Mouse (Mus musculus) liver, embryonic 13.5 days (tissue): Measurements from ENCODE around the gene Ccdc117. TPM values are rescaled to one million over a fixed set of nuclear protein-coding genes. Genes with fewer than 3 reads are reported as not detected.
A peak's percentile ranks its signal among the peaks of the same experiment; 100 is the strongest.
"Not testable (repeated sequence)": the region's sequence is repeated elsewhere in the genome, so short reads cannot be mapped to it uniquely, and the experiment has no call there.

Experiments
- ATAC-seq: fragments of 200-750 bp; cut with Nextera tagmentation; 2 replicates; pipeline ENCODE4 v1.8.0; 2017; ENCODE audit warnings: low read depth, mild to moderate bottlenecking, moderate number of reproducible peaks, moderate library complexity
- DNase-seq: peaks from one replicate; pipeline ENCODE4 v3.0.0; 2022
- H3K27ac ChIP-seq: fragments of 300-500 bp; sonication (generic); 2 replicates; pipeline ENCODE4 v1.5.1; 2015; ENCODE audit warnings: moderate library complexity, mild to moderate bottlenecking, inconsistent platforms
- H3K27me3 ChIP-seq: fragments of 300-500 bp; sonication (generic); 2 replicates; pipeline ENCODE4 v1.6.1; 2015; ENCODE audit warnings: mild to moderate bottlenecking, inconsistent platforms
- H3K36me3 ChIP-seq: fragments of 300-500 bp; sonication (generic); 2 replicates; pipeline ENCODE4 v1.6.1; 2015; ENCODE audit warnings: mild to moderate bottlenecking, inconsistent platforms
- H3K4me1 ChIP-seq: fragments of 300-500 bp; sonication (generic); replicated peaks from 2 replicates; pipeline ENCODE4 v1.6.1; 2015; ENCODE audit warnings: inconsistent platforms
- H3K4me2 ChIP-seq: fragments of 300-500 bp; sonication (generic); 2 replicates; pipeline ENCODE4 v1.6.1; 2015; ENCODE audit warnings: inconsistent platforms, mild to moderate bottlenecking, moderate library complexity
- H3K4me3 ChIP-seq: fragments of 300-500 bp; sonication (generic); replicated peaks from 2 replicates; pipeline ENCODE4 v1.5.1; 2015; ENCODE audit warnings: mild to moderate bottlenecking, inconsistent platforms
- H3K9ac ChIP-seq: fragments of 300-500 bp; sonication (generic); 2 replicates; pipeline ENCODE4 v1.6.1; 2015; ENCODE audit warnings: mild to moderate bottlenecking, inconsistent platforms
- H3K9me3 ChIP-seq: fragments of 300-500 bp; sonication (generic); replicated peaks from 2 replicates; pipeline ENCODE4 v1.6.1; 2016; ENCODE audit warnings: inconsistent platforms
- WGBS: fragments of 180-500 bp; shearing (Covaris S2); methylation state at CpG from one replicate; pipeline ENCODE4 v1.1.7; 2015; ENCODE audit not compliant: insufficient replicate concordance; 5-methylcytosine and 5-hydroxymethylcytosine counted together
- polyA plus RNA-seq: library from polyadenylated mRNA; unstranded; fragments of >200 nt; fragmentation: Nextera tagmentation; extraction: Ambion mirVana; gene quantifications from 2 replicates; pipeline ENCODE4 v1.2.1, GENCODE M21; 2015

Ccdc117 gene
- polyA plus RNA-seq, 1 experiment from 2014 or later: 8.6 TPM

GRCm38 (mm10) chr11:5560273-5560672 is 18.3 kb upstream of the Ccdc117 start:
- H3K27me3 ChIP-seq: no peaks in the 10 kb centered on the region
- no peak overlapping the region for H3K4me2 ChIP-seq
- WGBS: 63% methylated on average over 3 of the region's 3 CpGs
- H3K4me3 ChIP-seq: no peak overlapping the region
- H3K9ac ChIP-seq: no peak overlapping the region
- H3K9me3 ChIP-seq: no peaks in the 10 kb centered on the region
- H3K4me1 ChIP-seq: peaks cover 17% of the 10 kb centered on the region
- no peak for ATAC-seq
- no peak overlapping the region for H3K27ac ChIP-seq
- no peak for DNase-seq
- H3K36me3 ChIP-seq: no peaks in the 10 kb centered on the region

DNA sequence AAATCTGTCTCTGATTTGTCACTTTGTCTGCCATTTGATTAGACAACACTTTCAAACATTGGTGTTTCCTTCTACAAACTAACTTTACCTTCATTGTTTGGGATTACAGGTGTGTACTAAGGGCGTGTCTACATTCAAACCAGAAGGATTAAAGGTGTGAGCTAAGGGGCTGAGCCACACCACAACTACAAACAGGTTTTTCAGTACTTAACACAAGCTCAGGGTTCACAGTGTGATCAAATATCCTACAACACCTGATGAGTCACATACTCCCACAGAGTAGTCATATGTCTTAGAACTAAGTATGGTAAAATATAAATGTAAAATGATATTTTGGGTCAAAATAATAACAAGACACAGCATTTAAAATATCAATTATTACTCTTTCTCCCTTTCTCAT is 9.9 kb upstream of the Ccdc117 start:
- ATAC-seq (no peak), DNase-seq (no peak)
- Histone ChIP-seq H3K27me3 (no peaks in the 10 kb centered on the region), H3K9ac (no peak overlapping the region), H3K4me2 (no peak overlapping the region), H3K9me3 (peaks cover 3% of the 10 kb centered on the region; the same call in 1 of the 2 replicates), H3K4me1 (no peaks in the 10 kb centered on the region), H3K27ac (no peak overlapping the region), H3K36me3 (no peaks in the 10 kb centered on the region), H3K4me3 (no peak overlapping the region)
- 49% methylated on average over 1 of the region's 1 CpGs for WGBS

GRCm38 (mm10) chr11:5551430-5551829 is 9.4 kb upstream of the Ccdc117 start:
- no peak overlapping the region for H3K9ac ChIP-seq
- peaks cover 3% of the 10 kb centered on the region; the same call in 1 of the 2 replicates for H3K9me3 ChIP-seq
- ATAC-seq: no peak
- no peak overlapping the region for H3K4me3 ChIP-seq
- no peak overlapping the region for H3K27ac ChIP-seq
- H3K36me3 ChIP-seq: no peaks in the 10 kb centered on the region
- H3K4me1 ChIP-seq: no peaks in the 10 kb centered on the region
- no peak overlapping the region for H3K4me2 ChIP-seq
- H3K27me3 ChIP-seq: no peaks in the 10 kb centered on the region
- DNase-seq: no peak
- 81% methylated on average over 5 of the region's 5 CpGs for WGBS

DNA sequence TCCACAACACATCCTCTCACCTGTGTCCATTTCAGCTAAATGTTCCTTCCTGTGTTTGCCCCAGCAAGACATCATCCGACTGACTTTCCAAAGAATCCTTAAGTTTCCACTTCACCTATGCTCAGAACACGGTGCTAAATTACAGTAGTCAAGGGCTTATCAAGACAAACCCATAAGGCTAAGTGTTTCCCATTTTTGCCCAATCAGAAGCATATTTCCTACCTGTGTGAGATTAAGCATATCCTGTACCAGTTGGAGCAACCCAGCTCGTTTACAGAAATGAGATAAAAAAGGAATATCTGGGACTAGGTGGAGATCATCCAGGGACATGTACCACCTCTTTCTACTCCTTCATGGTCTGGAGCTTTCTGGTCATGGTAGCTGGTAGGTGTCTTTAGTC is 4.7 kb upstream of the Ccdc117 start:
- Histone ChIP-seq H3K27me3 (no peaks in the 10 kb centered on the region), H3K4me2 (no peak overlapping the region), H3K4me1 (peaks cover 7% of the 10 kb centered on the region), H3K4me3 (no peak overlapping the region), H3K9me3 (peaks cover 3% of the 10 kb centered on the region; the same call in 1 of the 2 replicates), H3K27ac (no peak overlapping the region), H3K36me3 (no peaks in the 10 kb centered on the region), H3K9ac (no peak overlapping the region)
- DNase-seq (no peak), ATAC-seq (no peak)
- 42% methylated on average over 3 of the region's 3 CpGs for WGBS

- H3K4me3 ChIP-seq: no peak overlapping the region
- DNase-seq: no peak
- H3K9ac ChIP-seq: no peak overlapping the region
- no peaks in the 10 kb centered on the region for H3K27me3 ChIP-seq
- H3K4me2 ChIP-seq: no peak overlapping the region
- 56% methylated on average over 4 of the region's 4 CpGs for WGBS
- no peaks in the 10 kb centered on the region for H3K36me3 ChIP-seq
- no peak overlapping the region for H3K27ac ChIP-seq
- no peak for ATAC-seq
- no peaks in the 10 kb centered on the region; the same call in 1 of the 2 replicates for H3K9me3 ChIP-seq
- peaks cover 15% of the 10 kb centered on the region for H3K4me1 ChIP-seq
Measured at GRCm38 (mm10) chr11:5545457-5545856, 3.5 kb upstream of the Ccdc117 start.

- not testable (repeated sequence) for H3K9me3 ChIP-seq, H3K9ac ChIP-seq, H3K27me3 ChIP-seq, H3K27ac ChIP-seq, DNase-seq, H3K36me3 ChIP-seq, H3K4me3 ChIP-seq, ATAC-seq, H3K4me2 ChIP-seq
- 56% methylated on average over 1 of the region's 1 CpGs for WGBS
- H3K4me1 ChIP-seq: peaks cover 21% of the 10 kb centered on the region
Measured at GRCm38 (mm10) chr11:5544709-5545108, 2.7 kb upstream of the Ccdc117 start.

DNA sequence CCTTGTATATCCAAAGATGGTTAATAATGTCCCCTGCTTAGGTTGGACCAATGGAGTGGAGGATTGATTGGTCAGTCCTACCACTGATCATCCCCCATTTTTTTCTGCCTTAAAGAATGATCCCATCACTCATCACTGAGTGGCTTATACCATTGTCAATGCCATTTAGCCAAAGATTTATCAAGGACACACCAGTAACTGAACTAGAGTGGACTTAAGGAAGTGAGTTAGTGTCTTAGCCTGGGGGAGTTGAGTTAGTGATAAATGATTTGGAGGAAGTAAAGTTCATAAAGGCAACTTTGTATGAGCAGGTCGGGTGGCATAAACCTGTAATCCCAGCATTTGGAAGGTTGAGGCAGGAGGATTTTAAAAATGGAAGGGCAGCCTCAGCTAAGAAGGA is 1.3 kb upstream of the Ccdc117 start:
- H3K36me3 ChIP-seq: peaks cover 15% of the 10 kb centered on the region
- no peaks in the 10 kb centered on the region for H3K9me3 ChIP-seq
- DNase-seq (no peak), ATAC-seq (no peak)
- no peak overlapping the region for H3K4me2 ChIP-seq
- H3K9ac ChIP-seq: no peak overlapping the region
- H3K27ac ChIP-seq: no peak overlapping the region
- H3K27me3 ChIP-seq: no peaks in the 10 kb centered on the region
- WGBS: 63% methylated on average over 1 of the region's 1 CpGs
- no peak overlapping the region for H3K4me3 ChIP-seq
- peaks cover 35% of the 10 kb centered on the region for H3K4me1 ChIP-seq

DNA sequence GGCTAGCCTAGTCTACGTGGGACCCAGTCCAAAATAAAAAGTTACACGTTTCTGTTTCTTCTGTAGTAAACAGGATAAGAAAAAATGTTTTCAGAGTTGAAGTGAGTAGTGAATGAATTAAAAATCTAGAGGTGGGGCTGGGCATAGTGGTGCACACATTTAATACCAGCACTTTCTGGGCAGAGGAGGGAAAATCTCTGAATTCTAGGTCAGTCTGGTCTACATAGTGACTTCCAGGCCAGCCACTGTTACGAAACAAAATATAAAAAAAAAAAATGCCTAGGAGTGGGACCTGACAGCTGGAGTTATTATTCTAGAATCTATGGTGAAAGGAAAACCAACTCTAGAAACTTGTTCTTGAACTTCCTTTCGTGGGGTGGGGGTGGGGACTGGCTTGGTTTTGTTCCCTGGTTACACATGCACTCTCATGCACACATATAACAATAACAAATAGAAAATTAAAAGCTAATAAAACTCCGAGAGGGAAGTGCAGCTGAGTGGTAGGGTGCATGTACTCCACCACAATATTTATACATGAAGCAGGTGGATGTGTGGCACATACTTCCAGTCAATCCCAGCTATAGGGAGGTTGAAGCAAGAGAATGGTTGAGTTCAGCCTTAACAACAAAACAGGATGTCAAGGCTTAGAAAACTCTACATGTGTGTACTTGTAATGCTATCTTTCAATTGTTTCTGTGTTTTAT is 647 bp upstream of the Ccdc117 start:
- ATAC-seq: no peak
- H3K36me3 ChIP-seq: peaks cover 19% of the 10 kb centered on the region
- no peak for DNase-seq
- H3K9ac ChIP-seq: no peak overlapping the region
- peaks cover 39% of the 10 kb centered on the region for H3K4me1 ChIP-seq
- H3K27ac ChIP-seq: peak overlapping the region; percentile 87
- H3K9me3 ChIP-seq: no peaks in the 10 kb centered on the region
- no peaks in the 10 kb centered on the region for H3K27me3 ChIP-seq
- H3K4me3 ChIP-seq: peak overlapping the region; percentile 91
- WGBS: 39% methylated on average over 5 of the region's 5 CpGs
- H3K4me2 ChIP-seq: peak overlapping the region; percentile 83

DNA sequence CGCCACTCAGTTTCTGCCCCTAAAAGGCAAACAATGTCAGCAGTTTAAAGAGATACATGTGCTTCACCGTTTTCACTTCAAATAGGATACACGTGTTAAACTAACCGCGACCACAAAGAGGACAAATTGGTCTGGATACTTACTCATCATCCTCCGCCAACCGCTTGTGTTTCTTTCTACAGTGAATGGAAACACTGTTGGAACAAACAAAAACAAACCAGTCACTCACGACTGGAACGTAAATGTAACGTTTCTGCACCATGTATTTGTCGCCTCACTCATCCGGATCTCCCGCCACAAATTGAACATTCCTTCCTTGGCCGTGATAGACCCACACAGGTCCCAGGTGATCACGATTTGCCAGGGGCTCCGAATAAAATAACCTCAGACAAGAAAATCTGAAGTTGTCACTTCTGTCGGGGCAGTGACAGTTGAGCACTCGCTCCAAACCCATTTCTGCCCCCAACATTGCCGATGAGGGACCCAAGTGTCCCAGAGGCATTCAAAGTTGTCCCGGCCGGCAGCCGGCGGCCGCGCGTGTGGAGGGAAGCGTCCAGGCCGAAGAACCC is 673 bp downstream of the Ccdc117 start:
- peak overlapping the region; percentile 91 for H3K4me3 ChIP-seq
- H3K27me3 ChIP-seq: no peaks in the 10 kb centered on the region
- WGBS: 1% methylated on average over 28 of the region's 28 CpGs
- no peaks in the 10 kb centered on the region for H3K9me3 ChIP-seq
- ATAC-seq: no peak
- peaks cover 26% of the 10 kb centered on the region for H3K36me3 ChIP-seq
- H3K4me1 ChIP-seq: peaks cover 39% of the 10 kb centered on the region
- H3K27ac ChIP-seq: peak overlapping the region; percentile 87
- peak overlapping the region; percentile 83 for H3K4me2 ChIP-seq
- no peak for DNase-seq
- peak overlapping the region; percentile 92 for H3K9ac ChIP-seq

GRCm38 (mm10) chr11:5540331-5540730 is 1.7 kb downstream of the Ccdc117 start:
- Histone ChIP-seq H3K4me3 (peak overlapping the region; percentile 91), H3K4me1 (peaks cover 39% of the 10 kb centered on the region), H3K27me3 (no peaks in the 10 kb centered on the region), H3K27ac (no peak overlapping the region), H3K9ac (peak overlapping the region; percentile 92), H3K4me2 (peak overlapping the region; percentile 83), H3K36me3 (peaks cover 28% of the 10 kb centered on the region), H3K9me3 (no peaks in the 10 kb centered on the region)
- no peak for ATAC-seq
- no peak for DNase-seq
- WGBS: 51% methylated on average over 4 of the region's 4 CpGs

DNA sequence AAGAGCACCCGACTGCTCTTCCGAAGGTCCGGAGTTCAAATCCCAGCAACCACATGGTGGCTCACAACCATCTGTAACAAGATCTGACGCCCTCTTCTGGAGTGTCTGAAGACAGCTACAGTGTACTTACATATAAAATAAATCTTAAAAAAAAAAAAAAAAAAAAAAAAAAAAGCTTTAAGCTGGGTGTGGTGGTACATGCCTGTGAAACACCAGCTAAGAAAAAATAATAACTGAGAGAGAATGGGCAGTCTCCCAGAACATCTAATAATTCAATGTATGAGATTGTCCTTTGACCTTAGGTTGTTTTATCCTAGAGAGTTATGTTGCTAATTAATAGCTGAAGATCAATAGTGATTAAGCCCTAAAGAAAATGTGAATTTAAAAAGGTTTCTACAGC is 4.5 kb downstream of the Ccdc117 start:
- H3K27me3 ChIP-seq, DNase-seq, ATAC-seq, H3K27ac ChIP-seq, H3K9me3 ChIP-seq, H3K4me3 ChIP-seq, H3K9ac ChIP-seq, H3K4me2 ChIP-seq: not testable (repeated sequence)
- Histone ChIP-seq H3K4me1 (peaks cover 35% of the 10 kb centered on the region), H3K36me3 (peaks cover 57% of the 10 kb centered on the region)
- WGBS: 86% methylated on average over 4 of the region's 4 CpGs

DNA sequence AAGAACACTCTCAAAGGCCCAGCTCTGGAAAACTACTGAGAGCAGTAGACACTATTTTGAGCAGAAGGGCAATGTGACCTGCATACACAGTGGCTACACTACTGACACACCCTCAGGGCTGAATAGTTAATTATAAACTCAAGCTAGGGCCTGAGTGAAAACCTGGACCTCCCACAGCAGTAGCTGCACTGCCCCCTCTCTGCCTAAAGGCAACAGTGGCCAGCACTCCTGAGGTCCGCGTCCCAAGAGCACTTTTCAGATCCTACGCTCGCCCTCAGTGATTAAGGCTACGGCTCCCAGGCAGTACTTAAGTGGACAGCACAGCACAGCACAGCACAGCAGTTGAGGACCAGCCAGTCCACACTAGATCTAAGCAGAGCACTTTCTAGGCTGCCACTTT is 8.9 kb downstream of the Ccdc117 start:
- Histone ChIP-seq H3K36me3 (peaks cover 82% of the 10 kb centered on the region), H3K9me3 (no peaks in the 10 kb centered on the region), H3K9ac (no peak overlapping the region), H3K27ac (no peak overlapping the region), H3K4me3 (no peak overlapping the region), H3K4me1 (peaks cover 6% of the 10 kb centered on the region; the same call in 1 of the 2 replicates), H3K4me2 (no peak overlapping the region), H3K27me3 (no peaks in the 10 kb centered on the region)
- 79% methylated on average over 5 of the region's 5 CpGs for WGBS
- ATAC-seq: peak; percentile 36; the same call in 1 of the 2 replicates
- no peak for DNase-seq
